Mouse (Mus musculus): Measurements from ENCODE around the gene Uxs1.

Uxs1 gene

GRCm38 (mm10) chr1:43722459-43722858, 105.1 kb downstream of the Uxs1 start:
- no peak for DNase-seq (ENCODE audit: low spot score)

GRCm38 (mm10) chr1:43718793-43719192, 108.8 kb downstream of the Uxs1 start:
- no peak for DNase-seq (ENCODE audit: low spot score)

- DNase-seq (ENCODE audit: low spot score): no peak
Measured at GRCm38 (mm10) chr1:43717967-43718366, 109.6 kb downstream of the Uxs1 start.

GRCm38 (mm10) chr1:43714841-43715240, 112.8 kb downstream of the Uxs1 start:
- DNase-seq (ENCODE audit: low spot score): no peak

GRCm38 (mm10) chr1:43698577-43699000, 129.0 kb downstream of the Uxs1 start:
- DNase-seq (ENCODE audit: low spot score): no peak

All from layer of hippocampus, adult 9-10 months (tissue).